Mouse (Mus musculus): Measurements from ENCODE around the gene Cers1.

Gene Cers1

DNA sequence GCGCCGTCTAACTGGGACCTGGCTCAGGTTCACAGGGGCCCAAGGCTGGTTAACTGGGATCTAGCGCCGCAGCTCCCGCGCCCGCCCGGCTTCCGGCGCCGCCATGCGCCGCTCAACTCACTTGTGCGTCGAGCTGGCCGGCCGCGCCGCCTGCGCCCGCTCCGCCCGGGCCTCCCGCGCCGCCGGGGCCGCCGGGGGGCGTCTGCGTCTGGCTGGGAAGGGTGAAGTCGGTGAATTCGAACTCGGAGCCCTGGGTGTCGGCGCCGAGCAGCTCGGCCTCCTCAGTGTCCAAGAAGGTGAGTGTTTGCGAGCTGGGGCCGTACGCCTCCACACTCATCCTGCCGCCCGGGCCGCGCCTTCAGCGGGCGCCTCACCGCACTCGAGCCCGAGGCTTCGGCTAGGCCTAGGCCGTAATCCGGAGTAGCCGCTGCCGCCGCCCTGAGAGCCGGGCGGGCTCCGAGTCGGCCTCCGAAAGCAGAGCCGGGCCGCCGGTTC, 37.1 kb downstream of the Cers1 start:
- DNase-seq, result no peak

DNA sequence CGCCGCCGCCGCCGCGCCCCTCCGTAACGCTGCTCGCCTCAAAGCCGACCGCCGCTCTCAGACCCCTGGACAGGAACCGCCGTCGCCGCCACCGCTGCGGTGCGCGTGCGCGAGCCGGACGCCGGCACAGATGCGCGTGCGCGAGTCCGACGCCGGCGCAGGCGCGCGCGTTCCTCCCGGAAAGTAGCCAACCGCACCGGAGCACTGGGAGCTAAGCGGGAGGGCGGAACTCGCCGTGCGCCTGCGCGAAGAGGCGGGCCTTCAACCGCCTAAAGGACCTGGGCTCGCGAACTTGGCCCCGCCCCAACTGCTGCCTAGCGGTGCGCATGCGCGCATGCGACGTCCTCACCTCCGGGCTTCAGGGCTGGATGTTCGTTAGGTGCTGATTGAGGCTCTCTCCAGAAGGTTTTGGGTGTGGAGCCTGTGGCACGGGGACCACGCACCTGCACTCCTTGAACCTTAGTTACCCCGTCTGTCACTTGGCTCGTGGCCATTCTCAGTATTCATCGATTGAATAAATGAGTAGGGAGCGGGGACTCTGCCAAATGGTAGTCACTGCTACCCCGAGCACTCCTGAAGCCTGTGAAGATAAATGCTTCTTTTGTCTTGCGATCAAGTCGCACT, 37.7 kb downstream of the Cers1 start, which contains the start of gene Upf1:
Upf1 (minus strand) TSS at position 85 of the 624 bp plus-strand sequence.
- peak; percentile 100 for DNase-seq

DNA sequence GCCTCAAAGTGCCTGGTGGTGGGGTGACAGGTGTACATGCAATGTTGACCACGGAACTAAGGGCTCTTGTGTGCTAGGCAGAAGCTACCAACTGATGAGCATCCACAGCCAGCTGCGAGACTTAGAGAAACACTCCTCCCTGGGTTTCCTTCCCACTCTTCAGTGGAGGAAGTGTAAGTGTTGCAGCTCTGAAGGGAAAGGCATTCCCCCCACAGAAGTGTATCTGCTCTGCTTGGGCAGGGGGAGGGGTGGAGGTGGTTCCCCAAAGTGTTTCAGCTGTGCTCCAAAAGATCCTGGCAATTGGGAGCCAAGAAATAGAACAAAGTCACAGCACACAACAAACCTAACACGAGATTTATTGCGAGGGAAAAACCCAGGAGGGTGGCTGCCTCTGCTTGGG, 38.4 kb downstream of the Cers1 start:
- no peak for DNase-seq

GRCm38 (mm10) chr8:70356111-70356510, 40.5 kb downstream of the Cers1 start:
- no peak for DNase-seq

GRCm38 (mm10) chr8:70359411-70359810, 43.8 kb downstream of the Cers1 start:
- peak in 1 of 2 experiments; percentile 50 for DNase-seq

DNA sequence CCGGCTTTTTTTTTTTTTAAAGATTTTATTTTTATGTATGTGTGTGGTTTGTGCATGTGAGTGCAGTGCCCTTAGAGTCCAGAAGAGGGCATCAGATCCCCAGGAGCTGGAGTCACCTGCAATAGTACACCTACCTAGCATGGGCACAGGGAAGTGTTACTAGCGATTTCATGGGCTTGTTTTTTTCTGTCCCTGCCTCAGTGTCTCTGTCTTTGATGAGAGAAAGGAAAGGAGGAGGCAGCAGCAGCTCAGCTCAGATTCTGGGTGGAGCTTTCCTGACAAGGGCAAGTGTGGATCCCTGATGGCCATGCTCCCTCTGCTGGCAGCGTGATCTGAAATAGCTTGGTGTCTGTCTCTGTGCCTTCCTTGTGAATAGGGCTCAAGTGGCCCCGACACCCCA, 45.2 kb downstream of the Cers1 start:
- peak in 1 of 2 experiments; percentile 35 for DNase-seq

GRCm38 (mm10) chr8:70361484-70362032, 46.0 kb downstream of the Cers1 start:
- DNase-seq, result no peak

GRCm38 (mm10) chr8:70364066-70364465, 48.5 kb downstream of the Cers1 start:
- DNase-seq, result peak in 1 of 2 experiments; percentile 51

GRCm38 (mm10) chr8:70366588-70366987, 51.0 kb downstream of the Cers1 start:
- no peak for DNase-seq

GRCm38 (mm10) chr8:70370476-70370875, 54.9 kb downstream of the Cers1 start:
- DNase-seq, result no peak

GRCm38 (mm10) chr8:70371951-70372350, 56.4 kb downstream of the Cers1 start:
- DNase-seq, result no peak

- DNase-seq, result no peak
Measured at GRCm38 (mm10) chr8:70373397-70374317, 58.1 kb downstream of the Cers1 start, which contains the start of gene Comp. Gene Comp, plus strand, starts transcription at chr8:70373558.

GRCm38 (mm10) chr8:70374318-70374927, 58.8 kb downstream of the Cers1 start:
- peak; percentile 85 to 88 for DNase-seq

DNA sequence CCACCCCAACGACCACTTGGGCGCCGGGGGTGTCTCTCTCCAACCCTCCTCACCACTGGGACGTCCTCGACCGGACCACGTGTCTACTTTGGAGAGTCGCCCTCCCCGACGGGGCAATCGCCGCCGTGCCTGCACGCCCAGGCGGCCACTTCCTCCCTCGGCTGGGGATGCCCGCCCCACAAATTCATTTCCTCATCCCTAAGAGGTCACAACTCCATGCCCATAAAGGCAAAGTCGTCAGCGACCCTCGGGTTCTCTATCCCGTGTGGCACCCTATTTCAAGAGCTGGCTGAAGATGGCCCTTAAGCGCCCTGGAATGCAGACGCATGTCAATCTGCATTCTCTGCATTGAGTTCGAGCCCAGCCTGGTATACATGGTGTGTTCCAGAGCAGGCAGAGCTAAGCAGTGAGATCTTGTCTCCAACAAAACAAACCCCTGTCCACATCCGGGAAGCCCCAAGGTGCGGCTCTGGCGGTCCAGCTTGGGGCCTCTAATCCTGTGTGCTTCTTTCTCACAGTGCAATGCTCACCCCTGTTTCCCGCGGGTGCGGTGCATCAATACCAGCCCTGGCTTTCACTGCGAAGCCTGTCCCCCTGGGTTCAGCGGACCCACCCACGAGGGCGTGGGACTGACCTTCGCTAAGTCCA, 59.8 kb downstream of the Cers1 start:
- DNase-seq, result peak; percentile 61 to 63

- DNase-seq, result peak in 1 of 2 experiments; percentile 34
Measured at GRCm38 (mm10) chr8:70376275-70376741, 60.7 kb downstream of the Cers1 start.

DNA sequence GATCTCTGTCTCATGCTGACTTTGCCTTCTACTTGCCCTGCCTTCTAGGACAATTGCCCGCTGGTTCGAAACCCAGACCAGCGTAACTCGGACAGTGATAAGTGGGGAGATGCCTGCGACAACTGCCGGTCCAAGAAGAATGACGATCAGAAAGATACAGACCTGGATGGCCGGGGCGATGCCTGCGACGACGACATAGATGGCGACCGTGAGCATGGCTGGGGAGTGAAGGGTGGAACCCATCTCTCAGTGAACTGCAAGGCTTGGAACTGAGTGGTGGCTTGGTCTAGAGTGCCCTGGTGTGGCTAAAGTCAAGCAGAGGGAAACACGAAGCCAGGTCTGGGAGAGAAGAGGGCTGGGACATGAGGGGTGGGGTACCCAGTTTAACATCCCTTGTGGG, 61.5 kb downstream of the Cers1 start:
- no peak for DNase-seq

GRCm38 (mm10) chr8:70380069-70380468, 64.5 kb downstream of the Cers1 start:
- DNase-seq, result no peak

Measured in lung, postnatal 4 days (tissue).